Mouse (Mus musculus): ENCODE results near the gene Fam49a. TPM values are rescaled to one million over a fixed set of nuclear protein-coding genes. Genes with fewer than 3 reads are reported as not detected.
A peak's percentile ranks its signal among the peaks of the same experiment; 100 is the strongest.

Fam49a gene
- polyA plus RNA-seq, 2 experiments: 4.6 to 11.3 TPM

DNA sequence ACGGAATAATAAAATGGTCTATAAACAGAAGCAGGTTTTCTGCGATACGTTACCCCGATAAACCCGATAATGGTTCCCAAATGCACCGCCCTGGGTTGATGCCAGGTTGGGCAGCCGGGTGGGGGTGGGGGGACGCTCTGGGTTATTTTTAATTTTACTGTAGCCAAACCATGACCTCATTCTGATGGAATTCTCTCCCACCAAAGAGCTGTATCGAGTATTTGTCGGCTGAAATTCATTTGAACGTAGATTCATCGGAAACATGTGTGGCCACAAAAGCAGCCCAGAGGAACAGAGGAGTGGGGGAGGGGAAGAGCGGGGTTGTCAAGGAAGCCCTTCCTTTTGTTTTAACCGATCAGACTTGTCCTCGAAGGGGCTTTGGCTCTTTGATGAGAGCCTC lies 139.6 kb downstream of the Fam49a start:
- Histone ChIP-seq H3K4me2 (replicated peaks; ENCODE audit: low read depth, low read length, severe bottlenecking) (peak overlapping the region; percentile 39), H3K36me3 (ENCODE audit: control insufficient read depth, insufficient read depth, low read length) (no peaks in the 10 kb centered on the region), H3K9me3 (ENCODE audit: control insufficient read depth, low read length) (no peaks in the 10 kb centered on the region), H3K27me3 (ENCODE audit: control insufficient read depth, insufficient read depth, low read length) (0 out of 2 replicates have a peak, but pooled peaks cover 10% of the 10 kb centered on the region), H3K4me1 (ENCODE audit: control insufficient read depth, insufficient read depth, low read length) (peaks cover 22% of the 10 kb centered on the region), H3K9ac (ENCODE audit: low read depth, low read length, severe bottlenecking) (no peak overlapping the region), H3K27ac (replicated peaks; ENCODE audit: low read depth, low read length) (0 out of 2 replicates have a peak overlapping the region, but pooled peaks have one; percentile 26), H3K4me3 (replicated peaks; ENCODE audit: low read length) (peak overlapping the region; percentile 14; the same call in 1 of the 2 replicates)
- no peak for TF ChIP-seq POLR2A (IDR thresholded peaks at IDR 0.05; ENCODE audit: borderline replicate concordance, extremely low read depth, insufficient read depth, insufficient read length)
- DNase-seq (ENCODE audit: low spot score): peak; percentile 84
- peak; percentile 87 for ATAC-seq (ENCODE audit: low FRiP score, low read depth)
- WGBS: 4% methylated on average over 15 of the region's 15 CpGs

DNA sequence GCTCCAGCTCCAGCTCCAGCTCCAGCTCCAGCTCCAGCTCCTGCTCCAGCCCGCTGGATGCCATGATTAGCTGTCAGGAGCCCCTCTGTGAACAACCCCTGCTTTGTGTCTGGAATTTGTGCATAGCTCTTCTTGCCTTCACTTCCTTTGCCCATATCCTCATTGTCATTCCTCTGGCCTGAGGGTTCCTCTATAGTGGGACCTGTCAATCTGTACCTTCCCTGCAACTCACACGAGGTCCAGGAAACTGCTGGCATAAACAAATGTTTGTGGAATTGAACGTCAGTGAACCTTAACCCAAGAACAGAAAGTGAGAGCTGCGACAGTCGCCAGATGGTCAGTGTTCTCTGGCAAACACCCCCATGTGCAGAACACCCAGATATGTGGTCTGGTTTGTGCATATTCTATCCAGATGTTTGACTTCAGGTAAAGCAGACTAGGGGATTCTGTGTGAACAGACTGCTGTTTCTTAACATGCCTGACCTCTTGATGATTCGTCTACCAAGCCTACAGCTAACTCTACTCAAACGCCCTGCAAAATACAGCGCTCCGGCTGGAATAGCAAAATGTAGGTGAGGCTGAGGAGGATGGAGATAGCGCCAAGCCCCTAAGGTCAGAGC lies 143.7 kb downstream of the Fam49a start:
- no peak overlapping the region for H3K27ac ChIP-seq (replicated peaks; ENCODE audit: low read depth, low read length)
- no peaks in the 10 kb centered on the region for H3K9me3 ChIP-seq (ENCODE audit: control insufficient read depth, low read length)
- no peak overlapping the region for H3K4me3 ChIP-seq (replicated peaks; ENCODE audit: low read length)
- WGBS: 33% methylated on average over 10 of the region's 10 CpGs
- no peak overlapping the region for H3K9ac ChIP-seq (ENCODE audit: low read depth, low read length, severe bottlenecking)
- ATAC-seq (ENCODE audit: low FRiP score, low read depth): no peak
- no peak for DNase-seq (ENCODE audit: low spot score)
- TF ChIP-seq POLR2A (IDR thresholded peaks at IDR 0.05; ENCODE audit: borderline replicate concordance, extremely low read depth, insufficient read depth, insufficient read length): no peak
- H3K4me2 ChIP-seq (replicated peaks; ENCODE audit: low read depth, low read length, severe bottlenecking): no peak overlapping the region
- H3K27me3 ChIP-seq (ENCODE audit: control insufficient read depth, insufficient read depth, low read length): no peaks in the 10 kb centered on the region
- H3K4me1 ChIP-seq (ENCODE audit: control insufficient read depth, insufficient read depth, low read length): peaks cover 15% of the 10 kb centered on the region
- no peaks in the 10 kb centered on the region for H3K36me3 ChIP-seq (ENCODE audit: control insufficient read depth, insufficient read depth, low read length)

DNA sequence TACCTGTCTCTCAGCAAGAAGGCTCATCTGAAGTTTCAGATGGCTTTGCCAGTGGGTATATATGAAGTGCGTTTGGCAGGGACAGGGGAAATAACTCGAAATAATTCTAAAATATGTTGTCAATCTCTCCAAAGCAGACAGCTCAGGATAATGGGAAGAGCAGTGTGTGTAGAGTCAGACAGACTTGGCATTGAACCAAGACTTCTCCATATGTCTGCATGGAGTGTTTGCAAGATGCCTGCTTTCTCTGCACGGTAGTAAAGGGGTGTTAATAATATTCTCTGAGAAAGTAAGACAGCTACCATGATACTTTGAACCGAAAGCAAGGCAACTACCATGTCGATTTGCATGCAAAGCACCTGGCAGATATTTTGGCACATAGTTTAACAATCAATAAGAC lies 147.1 kb downstream of the Fam49a start:
- DNase-seq (ENCODE audit: low spot score) (peak; percentile 58), ATAC-seq (ENCODE audit: low FRiP score, low read depth) (peak; percentile 26; the same call in 1 of the 2 replicates)
- H3K27me3 ChIP-seq (ENCODE audit: control insufficient read depth, insufficient read depth, low read length): no peaks in the 10 kb centered on the region
- no peak for TF ChIP-seq POLR2A (IDR thresholded peaks at IDR 0.05; ENCODE audit: borderline replicate concordance, extremely low read depth, insufficient read depth, insufficient read length)
- no peak overlapping the region for H3K4me2 ChIP-seq (replicated peaks; ENCODE audit: low read depth, low read length, severe bottlenecking)
- H3K4me1 ChIP-seq (ENCODE audit: control insufficient read depth, insufficient read depth, low read length): peaks cover 7% of the 10 kb centered on the region
- no peak overlapping the region for H3K4me3 ChIP-seq (replicated peaks; ENCODE audit: low read length)
- H3K36me3 ChIP-seq (ENCODE audit: control insufficient read depth, insufficient read depth, low read length): no peaks in the 10 kb centered on the region
- no peaks in the 10 kb centered on the region for H3K9me3 ChIP-seq (ENCODE audit: control insufficient read depth, low read length)
- H3K9ac ChIP-seq (ENCODE audit: low read depth, low read length, severe bottlenecking): no peak overlapping the region
- H3K27ac ChIP-seq (replicated peaks; ENCODE audit: low read depth, low read length): no peak overlapping the region
- WGBS: 54% methylated on average over 5 of the region's 5 CpGs

DNA sequence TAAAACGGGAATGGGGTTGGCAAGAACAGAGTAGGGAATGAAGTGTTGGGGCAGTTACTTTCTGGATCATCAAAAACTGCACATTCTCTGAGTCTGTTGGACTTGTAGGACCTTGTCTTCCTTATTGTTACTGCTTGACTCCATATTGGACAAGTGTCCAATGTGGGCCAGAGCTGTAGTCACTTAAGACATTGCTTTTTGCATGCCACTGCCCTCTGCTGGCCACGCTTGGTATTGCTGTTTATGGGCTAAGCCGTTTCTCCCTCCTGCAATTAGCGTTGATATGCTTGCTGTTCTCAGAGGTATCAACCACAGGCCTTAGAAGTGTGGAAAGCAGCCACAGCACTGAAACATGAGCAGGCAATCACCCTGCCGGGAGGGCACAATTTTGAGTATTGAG lies 150.7 kb downstream of the Fam49a start:
- peak; percentile 73 for DNase-seq (ENCODE audit: low spot score)
- 22% methylated on average over 5 of the region's 5 CpGs for WGBS
- Histone ChIP-seq H3K4me1 (ENCODE audit: control insufficient read depth, insufficient read depth, low read length) (no peaks in the 10 kb centered on the region), H3K4me2 (replicated peaks; ENCODE audit: low read depth, low read length, severe bottlenecking) (no peak overlapping the region), H3K4me3 (replicated peaks; ENCODE audit: low read length) (no peak overlapping the region), H3K9ac (ENCODE audit: low read depth, low read length, severe bottlenecking) (no peak overlapping the region), H3K27me3 (ENCODE audit: control insufficient read depth, insufficient read depth, low read length) (no peaks in the 10 kb centered on the region), H3K27ac (replicated peaks; ENCODE audit: low read depth, low read length) (no peak overlapping the region), H3K36me3 (ENCODE audit: control insufficient read depth, insufficient read depth, low read length) (no peaks in the 10 kb centered on the region), H3K9me3 (ENCODE audit: control insufficient read depth, low read length) (no peaks in the 10 kb centered on the region)
- TF ChIP-seq POLR2A (IDR thresholded peaks at IDR 0.05; ENCODE audit: borderline replicate concordance, extremely low read depth, insufficient read depth, insufficient read length): no peak
- ATAC-seq (ENCODE audit: low FRiP score, low read depth): no peak

DNA sequence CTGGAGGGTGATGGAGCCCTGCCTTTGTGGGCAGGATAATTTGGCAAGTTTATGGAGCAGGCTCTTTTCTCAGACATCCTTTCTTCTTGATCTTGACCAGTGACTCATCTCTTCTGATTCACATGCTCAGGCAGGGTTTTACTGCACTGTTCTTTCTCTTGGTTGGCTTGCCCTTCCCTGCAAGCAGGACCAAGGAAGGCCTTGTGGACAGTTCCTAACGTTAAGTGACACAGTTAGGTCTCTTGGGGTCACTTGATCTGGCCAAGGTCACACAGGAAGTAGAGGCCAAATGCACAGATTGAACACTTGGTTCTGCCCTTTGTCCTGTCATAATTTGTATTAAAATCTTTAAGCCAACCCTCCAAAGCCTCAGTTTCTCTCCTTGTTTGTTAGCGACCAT lies 158.5 kb downstream of the Fam49a start:
- Histone ChIP-seq H3K4me2 (replicated peaks; ENCODE audit: low read depth, low read length, severe bottlenecking) (no peak overlapping the region), H3K27me3 (ENCODE audit: control insufficient read depth, insufficient read depth, low read length) (0 out of 2 replicates have a peak, but pooled peaks cover 9% of the 10 kb centered on the region), H3K27ac (replicated peaks; ENCODE audit: low read depth, low read length) (no peak overlapping the region), H3K4me3 (replicated peaks; ENCODE audit: low read length) (no peak overlapping the region), H3K36me3 (ENCODE audit: control insufficient read depth, insufficient read depth, low read length) (no peaks in the 10 kb centered on the region), H3K4me1 (ENCODE audit: control insufficient read depth, insufficient read depth, low read length) (peaks cover 6% of the 10 kb centered on the region; the same call in 1 of the 2 replicates), H3K9ac (ENCODE audit: low read depth, low read length, severe bottlenecking) (no peak overlapping the region), H3K9me3 (ENCODE audit: control insufficient read depth, low read length) (no peaks in the 10 kb centered on the region)
- no peak for DNase-seq (ENCODE audit: low spot score)
- 6% methylated on average over 2 of the region's 2 CpGs for WGBS
- ATAC-seq (ENCODE audit: low FRiP score, low read depth): no peak
- TF ChIP-seq POLR2A (IDR thresholded peaks at IDR 0.05; ENCODE audit: borderline replicate concordance, extremely low read depth, insufficient read depth, insufficient read length): no peak
